Mouse (Mus musculus): Measurements from ENCODE around the gene Gm28048. TPM values are rescaled to one million over a fixed set of nuclear protein-coding genes. Genes with fewer than 3 reads are reported as not detected.

The Gm28048 gene
- total and polyA plus RNA-seq, 2 experiments from 2014 or later: 6.8 TPM; not detected in 1

DNA sequence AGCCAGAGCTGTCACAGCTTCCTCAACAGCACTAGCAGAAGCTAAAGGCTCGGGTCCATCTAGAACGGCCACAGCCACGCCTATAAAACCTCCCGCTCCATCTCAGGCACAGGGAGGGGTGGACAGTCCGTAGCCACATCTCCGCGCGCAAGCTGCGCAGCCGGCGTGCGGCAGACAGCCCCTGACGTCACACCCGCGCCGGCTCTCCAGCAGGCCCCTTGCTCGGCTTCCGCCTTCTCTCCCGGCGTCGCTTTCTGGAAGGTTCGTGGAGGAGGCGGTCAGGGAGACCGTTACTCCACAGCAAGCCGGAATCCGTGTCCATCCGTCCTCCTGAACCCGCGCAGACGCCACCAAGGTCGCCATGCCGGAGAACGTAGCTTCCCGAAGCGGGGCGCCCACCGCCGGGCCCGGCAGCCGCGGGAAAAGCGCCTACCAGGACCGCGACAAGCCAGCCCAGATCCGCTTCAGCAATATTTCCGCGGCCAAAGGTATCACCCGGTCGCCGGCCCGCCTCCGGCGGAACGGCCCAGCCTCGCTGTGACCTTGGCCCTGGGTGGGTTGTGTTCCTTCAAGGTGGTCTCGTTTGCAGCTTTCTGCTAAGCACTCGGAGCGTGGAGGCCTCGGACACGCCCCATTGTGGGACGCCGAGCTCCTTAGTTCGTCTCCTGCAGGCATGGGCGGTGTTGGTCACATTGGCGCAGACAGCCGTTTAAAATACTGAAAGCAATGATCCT, 8.7 kb upstream of the Gm28048 start, which contains the start of gene Cct4:
Gene Cct4, plus strand, starts transcription at position 127 of the 734 bp plus-strand sequence.
- ATAC-seq (ENCODE audit: insufficient read depth, low read depth) (peak; percentile 98), DNase-seq (ENCODE audit: low spot score) (peak; percentile 92)
- Histone ChIP-seq H3K4me1 (ENCODE audit: control insufficient read depth, insufficient read depth) (peaks cover 13% of the 10 kb centered on the region), H3K4me2 (ENCODE audit: low read depth, low read length) (peak within 1 kb of the TSS; percentile 81), H3K9ac (replicated peaks; ENCODE audit: low read depth, low read length) (peak within 1 kb of the TSS; percentile 93), H3K27ac (ENCODE audit: low read depth) (peak within 1 kb of the TSS; percentile 92), H3K9me3 (replicated peaks; ENCODE audit: control insufficient read depth, low read length) (no peaks in the 10 kb centered on the region), H3K27me3 (ENCODE audit: control insufficient read depth, insufficient read depth, low read length) (no peaks in the 10 kb centered on the region), H3K4me3 (ENCODE audit: low read depth, low read length) (peak within 1 kb of the TSS; percentile 83), H3K36me3 (replicated peaks; ENCODE audit: control insufficient read depth, insufficient read depth, low read length) (peaks cover 23% of the 10 kb centered on the region)
- TF ChIP-seq EP300 (IDR thresholded peaks at IDR 0.05; ENCODE audit: low read depth) (no peak; the same call in none of the 2 replicates), CTCF (IDR thresholded peaks at IDR 0.05; ENCODE audit: low read depth) (no peak)
- WGBS: under 1% methylated on average over 63 of the region's 66 CpGs

DNA sequence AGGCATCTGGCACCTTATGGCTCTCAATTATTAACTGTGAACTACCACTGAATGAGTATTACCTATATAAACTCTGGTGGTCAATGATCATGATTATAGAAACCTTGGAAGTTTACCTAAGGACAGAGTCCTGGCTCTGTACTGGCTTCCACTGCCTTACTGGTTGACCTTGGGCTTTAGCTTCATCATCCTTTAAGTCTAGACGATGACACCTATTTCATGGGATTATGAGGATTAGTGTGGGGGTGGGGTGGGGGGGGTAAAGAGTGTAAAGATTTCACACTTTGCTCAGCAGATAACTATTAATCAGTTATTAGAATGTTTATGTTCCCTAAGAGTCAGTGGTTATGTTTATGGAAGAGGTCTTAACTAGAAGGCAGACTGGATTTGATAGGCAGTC, 7.9 kb upstream of the Gm28048 start:
- peak overlapping the region; percentile 83 for H3K4me3 ChIP-seq (ENCODE audit: low read depth, low read length)
- H3K4me1 ChIP-seq (ENCODE audit: control insufficient read depth, insufficient read depth): peaks cover 13% of the 10 kb centered on the region
- DNase-seq (ENCODE audit: low spot score): no peak
- ATAC-seq (ENCODE audit: insufficient read depth, low read depth): no peak
- TF ChIP-seq CTCF (IDR thresholded peaks at IDR 0.05; ENCODE audit: low read depth) (no peak), EP300 (IDR thresholded peaks at IDR 0.05; ENCODE audit: low read depth) (no peak)
- whole genome bisulfite sequencing: 27% methylated on average over 1 of the region's 1 CpGs
- peak overlapping the region; percentile 92 for H3K27ac ChIP-seq (ENCODE audit: low read depth)
- H3K9me3 ChIP-seq (replicated peaks; ENCODE audit: control insufficient read depth, low read length): no peaks in the 10 kb centered on the region
- no peaks in the 10 kb centered on the region for H3K27me3 ChIP-seq (ENCODE audit: control insufficient read depth, insufficient read depth, low read length)
- H3K4me2 ChIP-seq (ENCODE audit: low read depth, low read length): peak overlapping the region; percentile 81
- peaks cover 15% of the 10 kb centered on the region for H3K36me3 ChIP-seq (replicated peaks; ENCODE audit: control insufficient read depth, insufficient read depth, low read length)
- peak overlapping the region; percentile 93 for H3K9ac ChIP-seq (replicated peaks; ENCODE audit: low read depth, low read length)

DNA sequence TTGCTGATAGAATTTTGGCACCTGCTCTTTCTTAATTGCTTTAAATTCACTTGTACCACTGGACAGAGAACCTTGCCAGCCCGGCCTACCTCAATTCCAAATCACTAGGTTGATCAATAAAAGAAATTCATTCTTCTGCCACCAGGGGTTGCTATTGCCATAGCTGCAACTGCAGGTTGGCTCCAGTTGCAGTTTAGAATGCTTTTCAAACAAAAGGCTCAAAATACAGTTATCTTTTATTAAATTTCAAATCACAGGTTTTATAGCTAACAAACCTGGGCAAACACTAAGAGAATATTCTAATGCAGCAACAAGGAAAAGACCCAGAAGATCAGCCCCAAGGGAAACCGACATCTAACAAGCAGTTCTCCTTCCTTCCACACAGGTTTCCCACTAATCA, 5.5 kb upstream of the Gm28048 start:
- no peak overlapping the region for H3K4me3 ChIP-seq (ENCODE audit: low read depth, low read length)
- no peak overlapping the region for H3K27ac ChIP-seq (ENCODE audit: low read depth)
- peak; percentile 77 for TF ChIP-seq CTCF (IDR thresholded peaks at IDR 0.05; ENCODE audit: low read depth)
- TF ChIP-seq EP300 (IDR thresholded peaks at IDR 0.05; ENCODE audit: low read depth): no peak
- no peak for ATAC-seq (ENCODE audit: insufficient read depth, low read depth)
- no peak overlapping the region for H3K4me2 ChIP-seq (ENCODE audit: low read depth, low read length)
- peak; percentile 55 for DNase-seq (ENCODE audit: low spot score)
- no peaks in the 10 kb centered on the region for H3K27me3 ChIP-seq (ENCODE audit: control insufficient read depth, insufficient read depth, low read length)
- no peak overlapping the region for H3K9ac ChIP-seq (replicated peaks; ENCODE audit: low read depth, low read length)
- no peaks in the 10 kb centered on the region for H3K36me3 ChIP-seq (replicated peaks; ENCODE audit: control insufficient read depth, insufficient read depth, low read length)
- H3K9me3 ChIP-seq (replicated peaks; ENCODE audit: control insufficient read depth, low read length): no peaks in the 10 kb centered on the region
- peaks cover 12% of the 10 kb centered on the region for H3K4me1 ChIP-seq (ENCODE audit: control insufficient read depth, insufficient read depth)
- 46% methylated on average over 2 of the region's 2 CpGs for WGBS

DNA sequence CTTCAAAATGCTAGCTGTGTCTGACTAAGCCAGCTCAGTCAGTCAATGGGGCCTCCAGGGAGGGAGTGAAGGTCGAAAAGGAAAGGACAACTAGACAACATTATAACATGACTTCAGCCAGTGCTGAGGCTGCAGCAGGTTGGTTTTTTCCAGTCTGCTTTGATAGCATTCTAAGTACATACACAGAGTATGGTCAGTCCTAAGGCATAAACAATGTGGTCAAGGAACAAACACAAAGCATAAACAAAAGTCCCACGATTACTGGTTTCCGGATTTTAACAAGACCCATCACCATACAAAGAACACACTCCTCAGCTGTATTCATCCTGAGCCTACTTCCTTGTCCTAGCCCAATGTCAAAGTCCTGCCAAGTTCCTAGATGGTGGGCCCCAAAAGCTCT, 3.6 kb upstream of the Gm28048 start:
- Histone ChIP-seq H3K4me1 (ENCODE audit: control insufficient read depth, insufficient read depth) (peaks cover 4% of the 10 kb centered on the region), H3K36me3 (replicated peaks; ENCODE audit: control insufficient read depth, insufficient read depth, low read length) (no peaks in the 10 kb centered on the region), H3K9me3 (replicated peaks; ENCODE audit: control insufficient read depth, low read length) (no peaks in the 10 kb centered on the region), H3K4me3 (ENCODE audit: low read depth, low read length) (no peak overlapping the region), H3K27me3 (ENCODE audit: control insufficient read depth, insufficient read depth, low read length) (no peaks in the 10 kb centered on the region), H3K9ac (replicated peaks; ENCODE audit: low read depth, low read length) (no peak overlapping the region), H3K27ac (ENCODE audit: low read depth) (no peak overlapping the region), H3K4me2 (ENCODE audit: low read depth, low read length) (no peak overlapping the region)
- no peak for DNase-seq (ENCODE audit: low spot score)
- no peak for ATAC-seq (ENCODE audit: insufficient read depth, low read depth)
- no peak for TF ChIP-seq CTCF (IDR thresholded peaks at IDR 0.05; ENCODE audit: low read depth)
- no peak for TF ChIP-seq EP300 (IDR thresholded peaks at IDR 0.05; ENCODE audit: low read depth)
- 76% methylated on average over 3 of the region's 3 CpGs for WGBS

DNA sequence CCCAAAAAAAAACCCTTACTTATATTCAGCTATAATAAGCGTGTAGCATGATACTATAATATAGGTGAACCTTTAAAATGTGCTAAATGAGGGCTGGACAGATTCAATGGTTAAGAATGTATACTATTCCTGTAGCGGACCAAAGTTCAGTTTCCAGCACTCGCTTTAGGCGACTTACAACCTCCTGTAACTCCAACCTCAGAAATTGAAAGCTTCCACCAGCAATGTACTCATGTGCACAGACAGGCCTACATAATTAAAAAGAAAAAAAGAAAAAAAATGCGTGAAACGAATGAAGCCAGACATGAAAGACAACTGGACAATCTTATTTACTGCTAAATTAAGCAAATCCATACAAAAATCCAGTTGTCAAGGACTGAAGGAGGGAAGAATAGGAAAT, 956 bp upstream of the Gm28048 start:
- H3K27me3 ChIP-seq (ENCODE audit: control insufficient read depth, insufficient read depth, low read length): no peaks in the 10 kb centered on the region
- H3K4me1 ChIP-seq (ENCODE audit: control insufficient read depth, insufficient read depth): peaks cover 4% of the 10 kb centered on the region
- H3K36me3 ChIP-seq (replicated peaks; ENCODE audit: control insufficient read depth, insufficient read depth, low read length): peaks cover 8% of the 10 kb centered on the region; the same call in 1 of the 2 replicates
- DNase-seq (ENCODE audit: low spot score) (no peak), ATAC-seq (ENCODE audit: insufficient read depth, low read depth) (no peak)
- peak overlapping the region; percentile 76; the same call in 1 of the 2 replicates for H3K4me3 ChIP-seq (ENCODE audit: low read depth, low read length)
- H3K27ac ChIP-seq (ENCODE audit: low read depth): peak overlapping the region; percentile 95; the same call in 1 of the 2 replicates
- no peaks in the 10 kb centered on the region for H3K9me3 ChIP-seq (replicated peaks; ENCODE audit: control insufficient read depth, low read length)
- no peak for TF ChIP-seq CTCF (IDR thresholded peaks at IDR 0.05; ENCODE audit: low read depth)
- TF ChIP-seq EP300 (IDR thresholded peaks at IDR 0.05; ENCODE audit: low read depth): no peak
- peak overlapping the region; percentile 79; the same call in 1 of the 2 replicates for H3K4me2 ChIP-seq (ENCODE audit: low read depth, low read length)
- no peak overlapping the region for H3K9ac ChIP-seq (replicated peaks; ENCODE audit: low read depth, low read length)
- 75% methylated on average over 6 of the region's 6 CpGs for WGBS
